Mouse (Mus musculus) large intestine, adult 2 months (tissue): Measurements from ENCODE around the gene Capns2. TPM values are rescaled to one million over a fixed set of nuclear protein-coding genes. Genes with fewer than 3 reads are reported as not detected.

Experiments used
- DNase-seq: peaks from one replicate; pipeline ENCODE4 v3.0.0-alpha.2; 2012; ENCODE audit warnings: low read depth, low spot score
- WGBS: fragments of 180-500 bp; shearing (Covaris S2); methylation state at CpG from one replicate; pipeline ENCODE4 v1.1.7; 2018; 5-methylcytosine and 5-hydroxymethylcytosine counted together
- polyA plus RNA-seq: library from polyadenylated mRNA; depleted of rRNA; stranded (reverse); fragments of >200 nt; gene quantifications from 2 replicates; pipeline ENCODE4 v1.2.3, GENCODE M21; 2012; rRNA removed

Capns2 gene
- polyA plus RNA-seq, 1 experiment = 0.11 TPM

GRCm38 (mm10) chr8:92902981-92903380 lies 1.8 kb downstream of the Capns2 start:
- 88% methylated on average over 2 of the region's 2 CpGs for WGBS
- DNase-seq = no peak

- WGBS = 83% methylated on average over 11 of the region's 11 CpGs
- DNase-seq = no peak
Observed at GRCm38 (mm10) chr8:92903488-92904135, 2.4 kb downstream of the Capns2 start.

- DNase-seq = no peak
- 92% methylated on average over 9 of the region's 9 CpGs for WGBS
Observed at GRCm38 (mm10) chr8:92906553-92906952, 5.3 kb downstream of the Capns2 start.

GRCm38 (mm10) chr8:92908448-92908847 lies 7.2 kb downstream of the Capns2 start:
- DNase-seq = no peak
- 95% methylated on average over 2 of the region's 2 CpGs for WGBS

GRCm38 (mm10) chr8:92911477-92911876 lies 10.3 kb downstream of the Capns2 start:
- 90% methylated on average over 3 of the region's 3 CpGs for WGBS
- DNase-seq = no peak

- 82% methylated on average over 7 of the region's 7 CpGs for WGBS
- DNase-seq = no peak
Observed at GRCm38 (mm10) chr8:92913396-92913795, 12.2 kb downstream of the Capns2 start.

GRCm38 (mm10) chr8:92916082-92916481 lies 14.9 kb downstream of the Capns2 start:
- DNase-seq = no peak
- 74% methylated on average over 3 of the region's 3 CpGs for WGBS

GRCm38 (mm10) chr8:92921768-92922167 lies 20.6 kb downstream of the Capns2 start:
- 94% methylated on average over 3 of the region's 3 CpGs for WGBS
- no peak for DNase-seq

GRCm38 (mm10) chr8:92928986-92929385 lies 27.8 kb downstream of the Capns2 start:
- WGBS = 33% methylated on average over 4 of the region's 4 CpGs
- no peak for DNase-seq

- no peak for DNase-seq
- WGBS = 71% methylated on average over 4 of the region's 4 CpGs
Observed at GRCm38 (mm10) chr8:92938056-92938455, 36.8 kb downstream of the Capns2 start.

- DNase-seq = no peak
- 76% methylated on average over 4 of the region's 4 CpGs for WGBS
Observed at GRCm38 (mm10) chr8:92949071-92949470, 47.9 kb downstream of the Capns2 start.

- DNase-seq = no peak
- 52% methylated on average over 12 of the region's 12 CpGs for WGBS
Observed at GRCm38 (mm10) chr8:92950639-92951371, 49.6 kb downstream of the Capns2 start.

Other genes starting within 250 kb of the Capns2 start
- 0.04 TPM in 1 of 2 replicates, not detected in the other for gene Irx6, start 227.1 kb upstream of the Capns2 start, polyA plus RNA-seq
- 39.7 and 52.6 TPM in 2 replicates for gene Mmp2, start 74.1 kb upstream of the Capns2 start, polyA plus RNA-seq
- gene Lpcat2, start 46.1 kb upstream of the Capns2 start, polyA plus RNA-seq = 2.8 and 3.5 TPM in 2 replicates
- 0.01 and 0.03 TPM in 2 replicates for gene Slc6a2, start 58.7 kb downstream of the Capns2 start, polyA plus RNA-seq
- not detected in 2 replicates for gene Ces1a, start 146.8 kb downstream of the Capns2 start, polyA plus RNA-seq
- 0.19 and 0.25 TPM in 2 replicates for gene Ces1b, start 178.6 kb downstream of the Capns2 start, polyA plus RNA-seq
- 2.5 and 4.2 TPM in 2 replicates for gene Ces1c, start 229.9 kb downstream of the Capns2 start, polyA plus RNA-seq